Mouse (Mus musculus) adrenal gland, postnatal 14 days (tissue): ENCODE results near the gene Slc16a11. TPM values are rescaled to one million over a fixed set of nuclear protein-coding genes. Genes with fewer than 3 reads are reported as not detected.
A peak's percentile ranks its signal among the peaks of the same experiment; 100 is the strongest.

ENCODE experiments used
- DNase-seq: peaks from one replicate; pipeline ENCODE4 v3.0.0; 2021; ENCODE audit warnings: mixed read lengths
- total RNA-seq: library from RNA; stranded (reverse); gene quantifications from 2 replicates; pipeline ENCODE4 v1.2.3, GENCODE M21; 2021

Slc16a11 gene
- total RNA-seq, 1 experiment from 2014 or later: 0.96 TPM

GRCm38 (mm10) chr11:70225798-70226601 is 13.4 kb downstream of the Slc16a11 start:
- no peak for DNase-seq

- no peak for DNase-seq
Measured at GRCm38 (mm10) chr11:70226602-70226890, 14.0 kb downstream of the Slc16a11 start.

GRCm38 (mm10) chr11:70227126-70227525 is 14.6 kb downstream of the Slc16a11 start:
- no peak for DNase-seq

GRCm38 (mm10) chr11:70227661-70228245 is 15.2 kb downstream of the Slc16a11 start:
- no peak for DNase-seq

GRCm38 (mm10) chr11:70228828-70229227 is 16.3 kb downstream of the Slc16a11 start:
- peak; percentile 92 for DNase-seq

DNA sequence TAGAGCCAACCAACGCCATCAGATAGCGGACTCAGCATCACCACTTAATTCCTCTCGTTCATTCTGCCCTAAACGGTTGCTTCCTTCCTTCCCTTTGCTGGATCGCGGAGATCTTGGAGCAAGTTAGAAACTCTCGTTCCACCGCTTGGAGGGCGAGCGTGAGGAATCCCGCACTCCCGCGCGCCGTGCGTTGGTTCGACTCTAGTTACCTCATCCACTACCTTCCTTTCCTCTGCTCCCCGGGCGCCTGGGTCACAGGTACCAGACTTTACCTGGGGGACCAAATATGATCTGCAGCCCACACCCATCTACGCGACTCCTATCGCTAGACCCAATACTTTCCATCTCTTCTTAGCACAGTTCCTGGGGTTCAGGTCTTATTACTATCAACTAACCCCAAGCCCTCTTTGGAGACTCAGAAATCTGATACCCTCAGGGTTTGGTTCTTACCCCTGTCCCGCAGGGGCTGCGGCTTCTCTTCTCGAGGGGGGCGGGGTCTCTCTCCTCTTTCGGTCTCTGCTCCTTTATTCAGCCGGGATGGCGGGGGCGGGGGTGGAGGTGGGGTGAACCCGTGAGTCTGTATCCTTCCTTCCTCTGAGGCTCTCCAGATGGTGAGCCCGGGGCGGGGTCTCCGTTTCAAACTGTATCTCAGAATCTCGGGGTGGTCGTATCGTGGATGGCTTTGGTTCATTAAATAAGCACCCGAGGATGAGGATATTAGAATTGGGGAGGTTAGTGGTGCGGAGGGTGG is 16.9 kb downstream of the Slc16a11 start, which contains the start of gene Bcl6b:
Bcl6b (minus strand) TSS at position 539 of the 751 bp plus-strand sequence.
- DNase-seq: peak; percentile 55

DNA sequence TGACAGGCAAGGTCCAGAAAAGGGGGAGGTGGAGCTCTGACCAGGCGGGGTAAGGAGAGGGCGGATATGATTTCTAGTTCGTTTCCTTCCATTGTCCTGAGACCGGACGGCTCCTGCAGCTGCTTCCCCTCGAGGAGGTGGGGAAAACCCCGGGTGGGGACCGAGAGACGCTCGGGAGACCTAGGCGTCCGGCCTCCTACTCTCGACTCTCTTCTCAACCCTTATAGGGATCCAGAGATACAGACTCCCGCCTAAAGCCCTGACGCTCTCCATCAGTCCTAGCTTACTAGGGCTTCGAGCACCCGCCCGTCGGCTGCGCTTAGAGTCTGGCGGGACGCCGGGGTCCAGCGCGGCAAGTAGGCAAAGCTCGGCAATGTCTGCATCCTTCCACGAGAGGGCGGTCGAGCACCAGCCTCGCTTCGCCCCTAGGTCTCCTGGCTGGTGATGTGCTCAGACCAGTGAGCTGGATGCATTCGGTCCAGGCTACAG is 17.7 kb downstream of the Slc16a11 start:
- peak; percentile 91 for DNase-seq

DNA sequence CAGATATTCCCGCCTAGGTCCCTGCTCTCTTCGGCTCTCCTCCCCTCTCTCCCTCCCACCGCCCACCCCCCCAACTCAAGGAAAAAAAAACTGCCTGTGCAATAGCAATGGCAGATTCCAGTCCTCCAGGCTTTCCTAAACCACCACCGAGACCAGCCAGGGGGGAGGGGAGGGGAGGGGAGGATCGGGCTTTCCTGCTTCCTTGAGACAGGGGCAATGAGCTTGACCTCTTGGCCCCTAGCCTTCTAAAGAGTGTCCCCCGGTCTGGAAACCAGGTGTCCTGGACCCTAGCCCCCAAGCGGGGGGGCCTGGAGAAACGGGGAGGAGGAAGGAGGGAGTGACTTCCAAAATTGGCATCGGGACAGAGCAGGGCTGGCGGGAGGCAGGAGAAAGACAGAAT is 20.0 kb downstream of the Slc16a11 start:
- DNase-seq: peak; percentile 75

- no peak for DNase-seq
Measured at GRCm38 (mm10) chr11:70233016-70233415, 20.5 kb downstream of the Slc16a11 start.

GRCm38 (mm10) chr11:70234037-70234436 is 21.5 kb downstream of the Slc16a11 start:
- DNase-seq: no peak

GRCm38 (mm10) chr11:70234497-70234896 is 21.9 kb downstream of the Slc16a11 start:
- DNase-seq: no peak

GRCm38 (mm10) chr11:70235254-70235900 is 22.8 kb downstream of the Slc16a11 start:
- DNase-seq: no peak

DNA sequence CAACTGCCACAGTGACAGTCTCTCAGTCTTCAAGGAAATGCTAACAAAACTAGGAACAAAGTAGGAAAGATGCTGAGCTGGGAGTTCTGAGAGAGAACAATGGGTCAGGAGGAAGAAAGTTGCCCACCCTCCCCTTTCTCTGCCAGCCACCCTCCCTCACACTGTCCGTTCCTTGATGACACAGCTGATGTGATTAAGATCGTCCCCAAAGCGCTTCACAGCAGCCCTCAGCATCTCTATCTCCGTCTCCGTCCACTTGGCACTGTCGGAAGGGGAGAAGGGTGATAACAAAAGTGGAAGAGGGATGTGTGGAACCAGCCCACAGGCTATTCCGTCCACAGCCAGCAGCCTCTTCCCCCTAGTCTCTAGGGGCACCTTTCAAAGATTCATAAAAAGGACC is 24.2 kb downstream of the Slc16a11 start:
- DNase-seq: no peak

DNA sequence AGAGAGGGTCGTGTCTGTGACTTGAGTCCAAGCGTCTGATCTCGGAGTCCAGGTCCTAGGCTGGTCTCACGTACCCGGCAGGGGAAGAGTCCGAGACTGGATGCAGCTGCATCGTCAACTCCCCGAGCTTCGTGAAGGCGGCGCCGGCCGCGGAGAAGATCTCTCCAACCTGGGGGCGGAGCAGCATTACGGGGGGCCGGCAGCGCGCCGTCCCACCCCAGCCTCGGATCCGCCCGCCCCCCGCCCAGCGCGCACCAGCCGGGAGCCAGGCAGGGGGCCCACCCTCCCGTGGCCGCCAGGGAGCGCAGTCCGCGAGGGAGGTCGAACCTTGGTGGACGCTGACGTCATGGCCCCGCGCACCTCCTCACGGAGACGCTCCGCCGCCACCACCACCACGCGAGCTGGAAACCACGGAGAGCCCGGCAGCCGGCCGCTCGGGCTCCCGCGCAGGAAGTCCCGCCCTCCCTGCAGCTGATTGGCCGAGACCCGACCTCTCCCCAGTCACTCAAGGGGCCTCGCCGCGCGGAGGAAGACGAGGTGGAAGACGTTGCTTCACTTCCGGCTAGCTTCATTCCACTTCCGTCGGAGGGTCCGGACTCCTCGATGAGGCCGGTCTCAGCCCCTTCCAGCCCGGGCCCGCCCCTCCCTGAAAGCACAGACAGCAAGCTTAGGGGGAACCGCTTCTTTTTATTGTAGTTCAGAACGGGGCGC is 25.1 kb downstream of the Slc16a11 start, which contains the start of gene 0610010K14Rik:
0610010K14Rik (minus strand) TSS at position 458 of the 711 bp plus-strand sequence.
- peak; percentile 99 for DNase-seq

DNA sequence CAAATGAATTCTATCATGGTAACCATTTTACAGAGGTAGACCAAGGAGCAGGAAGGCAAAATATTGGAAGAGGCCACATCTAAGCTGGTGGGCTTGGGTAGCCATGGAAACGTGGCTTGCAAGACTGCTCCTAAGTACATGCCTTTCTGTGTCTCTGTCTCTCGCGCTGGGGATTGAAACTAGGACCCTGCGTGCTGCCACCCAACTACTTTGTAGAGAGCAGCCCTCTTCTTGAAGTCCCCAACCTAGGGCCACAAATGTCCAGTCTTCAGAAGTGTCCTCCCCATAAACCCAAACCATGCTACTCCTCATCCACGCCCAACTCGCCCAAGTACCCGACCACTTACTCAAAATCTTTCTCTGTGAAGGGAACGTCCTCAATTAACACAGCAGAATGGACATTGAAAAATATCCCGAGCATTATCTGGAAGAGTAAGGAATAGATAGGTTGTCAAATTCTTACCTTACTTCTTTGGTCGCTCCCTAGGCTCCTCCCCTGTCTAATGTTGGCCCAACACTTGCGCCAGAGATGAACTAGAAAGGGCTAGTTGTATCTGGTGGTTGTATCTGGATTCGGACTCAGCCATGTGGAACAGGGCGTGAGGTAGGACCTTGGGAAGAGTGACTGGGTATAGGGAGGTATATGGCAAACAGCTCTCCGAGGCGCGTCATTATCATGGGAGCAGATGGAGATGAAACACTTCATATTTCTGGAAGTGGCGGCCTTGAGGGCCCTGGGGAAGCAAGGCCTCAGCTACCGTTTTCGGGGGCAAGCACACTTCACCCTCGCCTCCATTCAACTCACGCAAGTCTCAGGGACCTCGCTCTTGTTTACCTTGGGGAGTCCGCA is 26.3 kb downstream of the Slc16a11 start:
- DNase-seq: peak; percentile 55

DNA sequence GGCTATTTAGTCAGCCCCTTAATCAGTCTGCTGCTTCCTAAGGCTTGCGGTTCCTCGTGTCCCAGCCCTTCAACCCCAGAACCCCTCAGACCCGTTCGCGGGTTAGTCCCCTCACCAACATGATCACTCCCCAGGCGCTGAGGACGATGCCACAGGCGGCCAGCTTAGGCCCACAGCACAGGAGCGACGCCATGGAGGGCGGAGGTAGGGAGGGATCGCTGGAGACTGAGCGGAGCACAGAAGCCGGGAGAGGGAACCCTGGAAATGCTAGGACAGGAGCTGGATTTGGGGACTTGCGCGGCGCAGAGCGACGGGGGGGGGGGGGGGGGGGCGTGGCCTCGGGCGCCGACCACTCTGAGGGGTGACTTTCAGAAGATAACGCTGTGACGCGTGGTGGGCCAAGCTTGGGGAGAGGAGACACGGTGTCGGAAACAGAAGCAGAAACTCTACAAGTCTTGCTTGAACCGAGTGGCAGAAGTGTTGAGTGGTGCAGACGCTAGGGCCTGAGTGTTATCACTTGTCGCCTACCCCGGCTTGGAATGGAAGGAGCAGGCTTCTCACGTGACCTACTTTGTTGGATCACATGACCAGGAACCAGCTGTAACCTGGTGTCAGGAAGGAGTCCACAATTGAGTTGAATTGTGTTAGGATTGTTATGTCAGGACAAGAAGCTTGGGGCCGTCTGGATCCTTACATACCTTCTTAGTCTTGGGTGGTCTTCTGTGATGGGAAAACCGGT is 27.2 kb downstream of the Slc16a11 start, which contains the start of the genes Gm21988 and Rnasek:
Gm21988 (minus strand) TSS at position 290 of the 739 bp plus-strand sequence.
Rnasek (minus strand) TSS at position 302 of the 739 bp plus-strand sequence.
- peak; percentile 83 for DNase-seq

GRCm38 (mm10) chr11:70242591-70242990 is 30.0 kb downstream of the Slc16a11 start:
- DNase-seq: no peak

DNA sequence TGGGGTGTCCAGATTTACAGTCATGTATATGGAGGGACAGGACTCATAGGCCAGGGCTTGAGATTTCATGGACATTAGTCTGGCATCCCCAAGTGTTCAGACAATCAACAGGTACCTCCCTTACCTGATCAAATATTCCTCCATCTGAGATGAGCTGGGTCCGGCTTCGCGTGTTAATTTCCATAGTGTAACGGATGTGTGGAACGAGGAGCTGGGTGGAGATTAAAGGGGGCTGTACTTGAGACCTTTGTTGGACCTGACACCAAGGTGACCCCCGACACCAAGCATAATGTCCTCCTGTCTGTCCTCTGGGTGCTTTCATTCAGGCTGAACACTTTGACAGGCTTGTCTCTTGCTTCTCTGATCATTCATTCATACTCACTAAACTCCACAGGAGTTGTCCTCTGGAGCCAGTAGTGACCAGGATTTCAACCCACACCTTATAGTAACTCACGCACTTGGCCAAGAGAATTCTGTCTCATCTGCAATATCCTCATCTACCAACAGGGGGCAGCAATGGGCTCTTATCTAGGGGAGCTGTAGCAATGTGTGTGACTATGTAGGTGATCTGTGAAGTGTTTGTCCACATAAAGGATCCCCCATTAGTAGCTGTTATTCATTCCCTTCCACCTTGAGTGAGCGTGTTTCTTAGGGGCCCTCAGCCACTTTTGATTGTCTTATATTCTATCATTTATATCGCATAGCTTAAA is 34.7 kb downstream of the Slc16a11 start:
- peak; percentile 87 for DNase-seq

DNA sequence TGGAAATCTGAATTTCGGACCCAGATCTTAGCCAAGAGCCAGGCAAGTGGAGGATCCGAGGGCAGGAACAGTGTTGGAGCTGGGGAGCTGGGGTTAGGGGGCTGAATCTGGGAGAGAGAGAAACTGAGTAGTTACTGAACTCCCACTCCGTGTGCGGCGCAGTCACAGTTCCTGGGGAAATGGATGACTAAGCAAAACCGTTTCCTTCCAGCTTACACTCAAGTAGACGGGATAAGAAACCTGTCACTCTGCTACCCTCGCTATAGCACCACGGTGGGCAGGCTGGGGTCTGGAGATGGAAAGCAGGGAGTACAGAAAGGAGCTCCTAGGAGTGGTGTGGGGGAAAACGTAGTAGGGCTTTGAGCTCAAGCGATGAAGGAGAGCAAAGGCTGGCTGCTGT is 37.6 kb downstream of the Slc16a11 start:
- no peak for DNase-seq
